In the genomic region with DNA sequence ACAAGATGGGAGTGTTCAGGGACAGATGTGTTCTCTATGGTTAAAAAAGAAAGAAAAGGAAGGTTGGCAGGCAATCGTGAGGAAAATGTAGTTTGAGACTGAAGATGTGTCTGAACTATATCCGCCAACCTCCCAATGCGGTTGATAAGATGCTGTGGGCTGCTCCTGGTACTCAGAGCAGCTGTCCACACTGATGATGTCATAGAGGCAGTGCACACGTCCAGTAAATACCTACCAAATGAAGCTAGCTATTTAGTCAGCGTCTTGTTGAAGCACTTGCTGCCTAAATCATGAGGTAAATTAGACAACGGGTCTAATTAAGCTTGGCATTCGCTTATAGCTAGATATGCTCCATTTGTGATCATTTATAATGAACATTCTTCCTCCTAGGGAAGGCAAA, we compare ENCODE assay signal across 15 mouse cellular contexts. TPM values are rescaled to one million over a fixed set of nuclear protein-coding genes. Genes with fewer than 3 reads are reported as not detected.
"Had no signal": no experiment of that assay in that cellular context is flagged by ENCODE, and none has a peak within 500 bp of the region (broad histone marks: within the 10 kb centered on the region; RNA-seq: fewer than 3 reads in every experiment).

No protein-coding gene starts in this region.

- H3K4me2 ChIP-seq: lung, embryonic 14.5 days; midbrain, embryonic 12.5 days; neural tube, embryonic 12.5 days; stomach, embryonic 15.5 days had no signal

- H3K4me3 ChIP-seq: midbrain, embryonic 10.5 days; midbrain, embryonic 12.5 days; neural tube, embryonic 12.5 days; stomach, embryonic 15.5 days had no signal

- DNase-seq: lung, adult 18-20 months; lung, embryonic 14.5 days; lung, postnatal 10 days; lung, postnatal 4 days; midbrain, embryonic 14.5 days; right cerebral cortex, postnatal 14 days; thymus, adult 2 months; thymus, postnatal 25 days had no signal

- H3K36me3 ChIP-seq: midbrain, embryonic 10.5 days; midbrain, embryonic 12.5 days; neural tube, embryonic 12.5 days; stomach, embryonic 15.5 days had no signal

- H3K27ac ChIP-seq: midbrain, embryonic 10.5 days; midbrain, embryonic 12.5 days; neural tube, embryonic 12.5 days; stomach, embryonic 15.5 days; stomach, postnatal 0 days had no signal

- H3K9ac ChIP-seq: lung, embryonic 14.5 days; midbrain, embryonic 12.5 days; neural tube, embryonic 12.5 days; stomach, embryonic 15.5 days had no signal

- ATAC-seq: midbrain, embryonic 16.5 days had no signal

- H3K27me3 ChIP-seq: midbrain, embryonic 12.5 days; neural tube, embryonic 12.5 days; stomach, embryonic 15.5 days had no signal

- H3K4me1 ChIP-seq: midbrain, embryonic 12.5 days; neural tube, embryonic 12.5 days; stomach, embryonic 15.5 days had no signal

- H3K9me3 ChIP-seq: midbrain, embryonic 10.5 days; midbrain, embryonic 12.5 days; neural tube, embryonic 12.5 days; stomach, embryonic 15.5 days had no signal

RNA-seq across cellular contexts. Expression of gene Kdr, which starts 28.1 kb away (rescaled TPM):
- total RNA-seq: monocyte, adult 5-6 weeks had no signal
